ENCODE assay signal across 25 mouse cellular contexts in genomic region chr19:7445596-7445995, GRCm38 (mm10). TPM values are rescaled to one million over a fixed set of nuclear protein-coding genes. Genes with fewer than 3 reads are reported as not detected.
DNase-seq lines count a peak whose midpoint lies in the region; ATAC-seq and TF ChIP-seq lines count a peak whose summit lies in the region.
"Had no signal": no experiment of that assay in that cellular context is flagged by ENCODE, and none has a peak within 500 bp of the region (broad histone marks: within the 10 kb centered on the region; RNA-seq: fewer than 3 reads in every experiment).

No protein-coding gene starts in this region.

- H3K4me1 ChIP-seq in liver, embryonic 16.5 days (ENCODE audit: control insufficient read depth, low read depth, low read length), result no peaks in the 10 kb centered on the region; the same call in 1 of the 2 replicates
- H3K4me1 ChIP-seq in liver, embryonic 12.5 days, result peaks cover 18% of the 10 kb centered on the region
- H3K4me1 ChIP-seq in thymus, adult 2 months (replicated peaks; ENCODE audit: control insufficient read depth, insufficient read depth, low read length), result peaks cover 19% of the 10 kb centered on the region
- no peaks in the 10 kb centered on the region for H3K4me1 ChIP-seq in forebrain, embryonic 14.5 days (ENCODE audit: control insufficient read depth, insufficient read depth, low read length)
- H3K4me1 ChIP-seq: embryonic facial prominence, embryonic 12.5 days; heart, embryonic 10.5 days had no signal

- H3K4me2 ChIP-seq in liver, embryonic 16.5 days (ENCODE audit: low read depth, low read length), result no peak overlapping the region
- H3K4me2 ChIP-seq in liver, embryonic 12.5 days, result no peak overlapping the region
- no peak overlapping the region for H3K4me2 ChIP-seq in forebrain, embryonic 14.5 days (ENCODE audit: low read length)
- H3K4me2 ChIP-seq: embryonic facial prominence, embryonic 12.5 days; embryonic facial prominence, embryonic 15.5 days; forebrain, embryonic 15.5 days; heart, embryonic 13.5 days; hindbrain, embryonic 14.5 days had no signal

- no peak for ATAC-seq in liver, embryonic 16.5 days (ENCODE audit: low read depth)
- no peak for ATAC-seq in liver, embryonic 12.5 days
- no peak for ATAC-seq in forebrain, embryonic 14.5 days
- ATAC-seq: CD4-positive, CD25-positive, alpha-beta regulatory T cell, adult 4 months; forebrain, embryonic 15.5 days; hindbrain, postnatal 0 days had no signal

- peak overlapping the region; percentile 40 for H3K27ac ChIP-seq in liver, embryonic 16.5 days (ENCODE audit: low read length)
- H3K27ac ChIP-seq in liver, embryonic 12.5 days, result no peak overlapping the region
- peak overlapping the region; percentile 86 for H3K27ac ChIP-seq in thymus, adult 2 months (ENCODE audit: control insufficient read depth, insufficient read depth, low read length)
- H3K27ac ChIP-seq in forebrain, embryonic 14.5 days (ENCODE audit: low read depth, low read length), result no peak overlapping the region
- H3K27ac ChIP-seq: embryonic facial prominence, embryonic 12.5 days; embryonic facial prominence, embryonic 15.5 days; forebrain, embryonic 15.5 days; heart, adult 2 months; heart, embryonic 10.5 days; heart, embryonic 13.5 days; hindbrain, embryonic 14.5 days; hindbrain, postnatal 0 days had no signal

- WGBS in liver, embryonic 16.5 days (ENCODE audit: insufficient replicate concordance), result 63% methylated on average over 1 of the region's 1 CpGs
- 64% methylated on average over 1 of the region's 1 CpGs for WGBS in liver, embryonic 12.5 days (ENCODE audit: insufficient replicate concordance)
- WGBS in thymus, adult 2 months, result 11% methylated on average over 1 of the region's 1 CpGs
- 90% methylated on average over 1 of the region's 1 CpGs for WGBS in forebrain, embryonic 14.5 days

- peak; percentile 22 for DNase-seq in thymus, adult 2 months
- DNase-seq in thymus, postnatal 10 days (ENCODE audit: low spot score in 2 of 2), result peak; percentile 23 to 25
- DNase-seq in thymus, postnatal 4 days, result peak; percentile 29
- DNase-seq in adrenal gland, postnatal 10 days, result no peak
- no peak for DNase-seq in forebrain, embryonic 14.5 days (ENCODE audit: low spot score)
- DNase-seq: adrenal gland, adult 8-10 months; adrenal gland, postnatal 36 days; cerebellum, adult 18-20 months; cerebellum, adult 9-10 months; cerebellum, postnatal 14 days; gastrocnemius, postnatal 10 days; gastrocnemius, postnatal 36 days; heart, adult 2 months; heart, postnatal 14 days; heart, postnatal 4 days had no signal

- H3K27me3 ChIP-seq in liver, embryonic 16.5 days (ENCODE audit: control insufficient read depth, insufficient read depth, low read depth, low read length), result no peaks in the 10 kb centered on the region
- no peaks in the 10 kb centered on the region for H3K27me3 ChIP-seq in liver, embryonic 12.5 days (replicated peaks)
- no peaks in the 10 kb centered on the region for H3K27me3 ChIP-seq in thymus, adult 2 months (ENCODE audit: control insufficient read depth, insufficient read depth, low read length)
- H3K27me3 ChIP-seq in forebrain, embryonic 14.5 days (replicated peaks; ENCODE audit: control insufficient read depth, insufficient read depth, low read length), result no peaks in the 10 kb centered on the region
- H3K27me3 ChIP-seq: embryonic facial prominence, embryonic 12.5 days; embryonic facial prominence, embryonic 15.5 days; forebrain, embryonic 15.5 days; heart, embryonic 13.5 days had no signal

- no peaks in the 10 kb centered on the region for H3K9me3 ChIP-seq in liver, embryonic 16.5 days (replicated peaks; ENCODE audit: control insufficient read depth, low read length)
- no peaks in the 10 kb centered on the region for H3K9me3 ChIP-seq in liver, embryonic 12.5 days (replicated peaks)
- no peaks in the 10 kb centered on the region for H3K9me3 ChIP-seq in forebrain, embryonic 14.5 days (replicated peaks; ENCODE audit: control insufficient read depth, low read length)
- H3K9me3 ChIP-seq: embryonic facial prominence, embryonic 12.5 days; embryonic facial prominence, embryonic 15.5 days; forebrain, embryonic 15.5 days; heart, embryonic 10.5 days; heart, embryonic 13.5 days had no signal

- no peak for TF ChIP-seq CTCF in thymus, adult 2 months (IDR thresholded peaks at IDR 0.05; ENCODE audit: borderline replicate concordance, control insufficient read depth, extremely low read depth, insufficient read depth, low read length, poor library complexity)

- no peak overlapping the region for H3K4me3 ChIP-seq in liver, embryonic 16.5 days (ENCODE audit: low read depth, low read length)
- H3K4me3 ChIP-seq in liver, embryonic 12.5 days, result no peak overlapping the region
- H3K4me3 ChIP-seq in thymus, adult 2 months (ENCODE audit: control insufficient read depth, insufficient read depth, low read length), result no peak overlapping the region
- no peak overlapping the region for H3K4me3 ChIP-seq in forebrain, embryonic 14.5 days (ENCODE audit: low read depth, low read length)
- H3K4me3 ChIP-seq: embryonic facial prominence, embryonic 12.5 days; embryonic facial prominence, embryonic 15.5 days; forebrain, embryonic 15.5 days; heart, adult 2 months; heart, embryonic 10.5 days; heart, embryonic 13.5 days had no signal

- no peak for TF ChIP-seq POLR2A in thymus, adult 2 months (IDR thresholded peaks at IDR 0.05; ENCODE audit: control insufficient read depth, extremely low read depth, insufficient read depth, low read length, poor library complexity)

- no peak overlapping the region for H3K9ac ChIP-seq in liver, embryonic 16.5 days (ENCODE audit: low read depth, low read length)
- H3K9ac ChIP-seq in liver, embryonic 12.5 days, result no peak overlapping the region
- no peak overlapping the region for H3K9ac ChIP-seq in forebrain, embryonic 14.5 days (ENCODE audit: low read length)
- H3K9ac ChIP-seq: embryonic facial prominence, embryonic 12.5 days; embryonic facial prominence, embryonic 15.5 days; forebrain, embryonic 15.5 days; heart, embryonic 13.5 days; hindbrain, embryonic 14.5 days had no signal

- H3K36me3 ChIP-seq in liver, embryonic 16.5 days (ENCODE audit: control insufficient read depth, insufficient read depth), result no peaks in the 10 kb centered on the region
- peaks cover 10% of the 10 kb centered on the region; the same call in 1 of the 2 replicates for H3K36me3 ChIP-seq in liver, embryonic 12.5 days
- H3K36me3 ChIP-seq in thymus, adult 2 months (ENCODE audit: control insufficient read depth, insufficient read depth, low read length), result no peaks in the 10 kb centered on the region; the same call in 1 of the 2 replicates
- peaks cover 23% of the 10 kb centered on the region for H3K36me3 ChIP-seq in forebrain, embryonic 14.5 days (ENCODE audit: control insufficient read depth, insufficient read depth, low read length)
- H3K36me3 ChIP-seq: embryonic facial prominence, embryonic 12.5 days; embryonic facial prominence, embryonic 15.5 days had no signal

RNA-seq across cellular contexts. Expression of gene 2700081O15Rik, which starts 28.2 kb away (rescaled TPM):
- polyA plus RNA-seq in liver, embryonic 16.5 days (2015; fragmentation: Nextera tagmentation; extraction: Ambion mirVana), result 0.55 and 0.61 TPM in 2 replicates
- 1.9 TPM in 2 replicates for polyA plus RNA-seq in liver, embryonic 12.5 days (2016; fragmentation: Nextera tagmentation; extraction: Ambion mirVana)
- polyA plus RNA-seq in thymus, adult 2 months (2012; rRNA removed), result 68.3 and 80.8 TPM in 2 replicates
- total RNA-seq in adrenal gland, postnatal 10 days (2021), result 10 to 100 TPM; 29.6 to 37.6 TPM
- 22.1 and 24.7 TPM in 2 replicates for polyA plus RNA-seq in forebrain, embryonic 14.5 days (2014; fragmentation: Nextera tagmentation; extraction: Ambion mirVana)

RNA-seq across cellular contexts. Expression of gene Rtn3, which starts 37.5 kb away (rescaled TPM):
- polyA plus RNA-seq in liver, embryonic 16.5 days (2015; fragmentation: Nextera tagmentation; extraction: Ambion mirVana), result 59.7 and 63.8 TPM in 2 replicates
- polyA plus RNA-seq in liver, embryonic 12.5 days (2016; fragmentation: Nextera tagmentation; extraction: Ambion mirVana), result 83.1 and 84.6 TPM in 2 replicates
- 197 and 239 TPM in 2 replicates for polyA plus RNA-seq in thymus, adult 2 months (2012; rRNA removed)
- 100 to 1,000 TPM; 128 to 139 TPM for total RNA-seq in adrenal gland, postnatal 10 days (2021)
- 464 and 468 TPM in 2 replicates for polyA plus RNA-seq in forebrain, embryonic 14.5 days (2014; fragmentation: Nextera tagmentation; extraction: Ambion mirVana)

RNA-seq across cellular contexts. Expression of gene Atl3, which starts 48.2 kb away (rescaled TPM):
- polyA plus RNA-seq in liver, embryonic 16.5 days (2015; fragmentation: Nextera tagmentation; extraction: Ambion mirVana), result 5.5 and 5.6 TPM in 2 replicates
- polyA plus RNA-seq in liver, embryonic 12.5 days (2016; fragmentation: Nextera tagmentation; extraction: Ambion mirVana), result 8.3 and 8.5 TPM in 2 replicates
- polyA plus RNA-seq in thymus, adult 2 months (2012; rRNA removed), result 15.3 and 17.4 TPM in 2 replicates
- 100 to 1,000 TPM in 1 of 2 experiments, 10 to 100 TPM in 1; 92.3 to 110 TPM for total RNA-seq in adrenal gland, postnatal 10 days (2021)
- polyA plus RNA-seq in forebrain, embryonic 14.5 days (2014; fragmentation: Nextera tagmentation; extraction: Ambion mirVana), result 5.9 and 7.1 TPM in 2 replicates

Comparison
In these comparisons a context has a peak if more than half of its experiments do, and no peak if none do; other contexts are left out.
1. H3K27ac ChIP-seq: peak in liver, embryonic 16.5 days (single experiment) and thymus, adult 2 months (single experiment); none in liver, embryonic 12.5 days (single experiment) and forebrain, embryonic 14.5 days (single experiment).
2. DNase-seq: peak in thymus, adult 2 months (single experiment), thymus, postnatal 10 days (2 of 2) and thymus, postnatal 4 days (single experiment); none in adrenal gland, postnatal 10 days (single experiment) and forebrain, embryonic 14.5 days (single experiment).